Mouse (Mus musculus): ENCODE results near the gene Lix1. TPM values are rescaled to one million over a fixed set of nuclear protein-coding genes. Genes with fewer than 3 reads are reported as not detected.

Lix1 gene
- polyA plus RNA-seq, 1 experiment from 2014 or later: 3.7 TPM

DNA sequence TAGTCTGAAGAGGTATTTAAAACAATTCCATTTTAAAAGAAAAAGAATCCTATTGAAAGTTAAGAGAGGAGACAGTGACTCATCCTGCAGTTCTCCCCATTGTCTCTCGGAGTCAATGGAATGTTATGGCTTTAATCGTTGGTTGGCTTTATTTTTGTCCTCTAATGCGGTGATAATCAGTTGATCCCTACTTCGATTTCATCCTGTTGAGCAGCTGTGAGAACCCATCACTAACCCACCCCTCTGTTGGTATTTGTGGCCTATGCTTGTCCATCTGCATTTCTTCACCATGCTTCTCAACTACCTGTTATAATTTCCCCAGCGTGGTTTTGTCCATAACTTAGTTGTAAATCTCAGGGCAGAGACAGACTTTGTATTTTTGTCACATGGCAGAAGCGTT is 5.7 kb downstream of the Lix1 start:
- Histone ChIP-seq H3K4me3 (ENCODE audit: low read length) (no peak overlapping the region), H3K36me3 (ENCODE audit: control insufficient read depth, insufficient read depth) (no peaks in the 10 kb centered on the region), H3K9me3 (replicated peaks; ENCODE audit: control insufficient read depth, low read length) (no peaks in the 10 kb centered on the region), H3K27me3 (ENCODE audit: control insufficient read depth, insufficient read depth, low read length) (no peaks in the 10 kb centered on the region), H3K27ac (ENCODE audit: low read length) (no peak overlapping the region), H3K4me1 (ENCODE audit: control insufficient read depth, insufficient read depth, low read length) (peaks cover 3% of the 10 kb centered on the region; the same call in 1 of the 2 replicates), H3K9ac (ENCODE audit: low read length) (no peak overlapping the region), H3K4me2 (ENCODE audit: low read depth, low read length) (no peak overlapping the region)
- no peak for ATAC-seq (replicated peaks; ENCODE audit: extremely low read depth, insufficient read depth, low FRiP score)
- WGBS: 62% methylated on average over 6 of the region's 6 CpGs

DNA sequence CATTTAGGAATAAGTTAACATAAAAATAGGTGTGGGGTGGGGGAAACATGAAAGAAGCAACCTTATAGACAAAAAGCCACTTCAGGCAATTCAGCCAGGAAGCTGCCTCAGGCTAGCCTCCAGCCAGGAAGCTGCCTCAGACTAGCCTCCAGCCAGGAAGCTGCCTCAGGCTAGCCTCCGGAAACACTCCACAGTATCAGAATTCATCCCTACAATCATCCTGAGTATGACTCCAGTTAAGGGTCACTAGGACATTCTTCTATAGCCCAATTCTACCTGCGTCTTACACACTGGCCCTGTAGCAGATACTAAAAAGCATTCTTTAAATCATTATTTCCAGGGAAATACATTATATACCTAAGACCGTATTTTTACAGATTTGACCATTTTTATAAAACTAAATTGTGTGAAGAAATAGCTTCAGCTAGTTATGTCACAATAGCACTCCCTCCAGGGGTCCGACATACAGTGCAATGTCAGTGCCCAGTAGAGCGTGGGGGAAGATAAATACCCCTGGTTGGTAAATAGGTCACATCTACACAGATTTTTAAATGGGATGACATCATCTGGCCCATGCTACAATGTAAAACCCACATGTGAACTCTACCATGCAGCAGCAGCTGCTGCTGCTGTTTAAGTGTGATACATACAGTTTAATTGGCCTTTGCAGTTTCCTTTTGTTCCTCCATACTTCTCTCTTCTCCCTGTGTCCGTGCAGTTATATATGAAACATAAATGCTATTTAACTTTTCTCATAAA is 6.4 kb downstream of the Lix1 start:
- Histone ChIP-seq H3K4me2 (ENCODE audit: low read depth, low read length) (no peak overlapping the region), H3K4me3 (ENCODE audit: low read length) (no peak overlapping the region), H3K4me1 (ENCODE audit: control insufficient read depth, insufficient read depth, low read length) (no peaks in the 10 kb centered on the region), H3K9ac (ENCODE audit: low read length) (no peak overlapping the region), H3K27me3 (ENCODE audit: control insufficient read depth, insufficient read depth, low read length) (no peaks in the 10 kb centered on the region), H3K36me3 (ENCODE audit: control insufficient read depth, insufficient read depth) (no peaks in the 10 kb centered on the region), H3K9me3 (replicated peaks; ENCODE audit: control insufficient read depth, low read length) (no peaks in the 10 kb centered on the region), H3K27ac (ENCODE audit: low read length) (no peak overlapping the region)
- 80% methylated on average over 6 of the region's 6 CpGs for WGBS
- ATAC-seq (replicated peaks; ENCODE audit: extremely low read depth, insufficient read depth, low FRiP score): no peak

DNA sequence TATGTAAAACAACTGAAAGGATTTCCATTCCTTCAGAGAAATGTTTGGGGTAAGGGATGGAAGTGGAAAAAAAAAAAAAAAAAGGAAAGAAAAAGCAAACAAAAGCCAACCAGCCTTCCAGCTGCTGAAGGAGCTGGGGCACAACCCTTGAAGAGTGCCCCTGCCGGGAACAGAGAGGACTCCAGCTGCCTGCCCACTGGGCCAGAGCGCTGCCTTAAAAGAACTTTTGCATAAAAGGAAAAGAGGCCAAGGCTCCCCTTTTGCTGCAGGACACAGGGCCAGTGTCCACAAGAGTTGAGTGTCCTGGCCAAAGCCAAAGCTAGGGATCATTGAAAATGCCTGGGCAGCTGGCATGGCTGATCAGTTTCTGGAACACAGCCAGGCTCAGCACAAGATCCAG is 7.1 kb downstream of the Lix1 start:
- no peak overlapping the region for H3K4me3 ChIP-seq (ENCODE audit: low read length)
- no peak overlapping the region for H3K4me2 ChIP-seq (ENCODE audit: low read depth, low read length)
- no peak for ATAC-seq (replicated peaks; ENCODE audit: extremely low read depth, insufficient read depth, low FRiP score)
- no peak overlapping the region for H3K9ac ChIP-seq (ENCODE audit: low read length)
- H3K27me3 ChIP-seq (ENCODE audit: control insufficient read depth, insufficient read depth, low read length): no peaks in the 10 kb centered on the region
- H3K27ac ChIP-seq (ENCODE audit: low read length): no peak overlapping the region
- WGBS: 28% methylated on average over 2 of the region's 2 CpGs
- no peaks in the 10 kb centered on the region for H3K36me3 ChIP-seq (ENCODE audit: control insufficient read depth, insufficient read depth)
- no peaks in the 10 kb centered on the region for H3K4me1 ChIP-seq (ENCODE audit: control insufficient read depth, insufficient read depth, low read length)
- no peaks in the 10 kb centered on the region for H3K9me3 ChIP-seq (replicated peaks; ENCODE audit: control insufficient read depth, low read length)

DNA sequence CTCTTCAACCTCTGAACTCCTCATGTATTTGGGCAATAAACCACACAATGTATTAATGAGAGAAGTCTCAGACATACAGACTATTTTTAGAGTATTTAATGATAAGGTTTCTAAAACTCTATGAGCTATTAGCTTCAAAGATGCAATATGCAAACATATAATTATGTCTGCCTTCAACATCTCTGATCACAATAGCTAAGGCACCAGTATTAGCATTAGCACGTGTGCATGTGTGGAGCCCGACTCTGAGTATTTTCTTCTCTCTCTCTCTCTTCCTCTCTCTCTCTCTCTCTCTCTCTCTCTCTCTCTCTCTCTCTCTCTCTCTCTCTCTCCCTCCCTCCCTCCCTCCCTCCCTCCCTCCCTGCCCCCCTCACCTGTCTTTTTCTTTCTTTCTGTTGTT is 9.0 kb downstream of the Lix1 start:
- WGBS: 63% methylated on average over 2 of the region's 2 CpGs
- Histone ChIP-seq H3K4me2 (ENCODE audit: low read depth, low read length) (no peak overlapping the region), H3K9ac (ENCODE audit: low read length) (no peak overlapping the region), H3K36me3 (ENCODE audit: control insufficient read depth, insufficient read depth) (no peaks in the 10 kb centered on the region), H3K4me3 (ENCODE audit: low read length) (no peak overlapping the region), H3K27me3 (ENCODE audit: control insufficient read depth, insufficient read depth, low read length) (no peaks in the 10 kb centered on the region), H3K9me3 (replicated peaks; ENCODE audit: control insufficient read depth, low read length) (no peaks in the 10 kb centered on the region), H3K27ac (ENCODE audit: low read length) (no peak overlapping the region), H3K4me1 (ENCODE audit: control insufficient read depth, insufficient read depth, low read length) (no peaks in the 10 kb centered on the region)
- no peak for ATAC-seq (replicated peaks; ENCODE audit: extremely low read depth, insufficient read depth, low FRiP score)

DNA sequence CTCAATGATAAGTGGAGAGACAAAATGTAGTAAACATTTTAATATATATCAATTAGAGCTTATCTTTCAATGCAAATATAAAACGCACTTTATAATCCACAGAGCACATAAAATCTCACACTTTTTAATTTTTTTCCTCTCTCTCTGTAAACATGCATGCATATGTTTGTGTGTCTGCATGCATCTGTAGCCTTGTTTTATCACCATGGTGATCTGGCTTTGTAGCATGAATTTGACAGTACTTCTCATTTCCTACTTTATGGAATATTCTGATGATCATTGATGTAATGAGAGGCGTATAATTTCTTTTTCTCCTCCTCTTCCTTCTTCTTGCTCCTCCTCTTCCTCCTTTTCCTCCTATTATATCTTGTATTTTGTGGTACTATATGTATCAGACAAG is 9.7 kb downstream of the Lix1 start:
- Histone ChIP-seq H3K36me3 (ENCODE audit: control insufficient read depth, insufficient read depth) (no peaks in the 10 kb centered on the region), H3K4me1 (ENCODE audit: control insufficient read depth, insufficient read depth, low read length) (no peaks in the 10 kb centered on the region), H3K9me3 (replicated peaks; ENCODE audit: control insufficient read depth, low read length) (no peaks in the 10 kb centered on the region), H3K27me3 (ENCODE audit: control insufficient read depth, insufficient read depth, low read length) (no peaks in the 10 kb centered on the region), H3K9ac (ENCODE audit: low read length) (no peak overlapping the region), H3K4me2 (ENCODE audit: low read depth, low read length) (no peak overlapping the region), H3K4me3 (ENCODE audit: low read length) (no peak overlapping the region), H3K27ac (ENCODE audit: low read length) (no peak overlapping the region)
- 91% methylated on average over 2 of the region's 2 CpGs for WGBS
- no peak for ATAC-seq (replicated peaks; ENCODE audit: extremely low read depth, insufficient read depth, low FRiP score)

DNA sequence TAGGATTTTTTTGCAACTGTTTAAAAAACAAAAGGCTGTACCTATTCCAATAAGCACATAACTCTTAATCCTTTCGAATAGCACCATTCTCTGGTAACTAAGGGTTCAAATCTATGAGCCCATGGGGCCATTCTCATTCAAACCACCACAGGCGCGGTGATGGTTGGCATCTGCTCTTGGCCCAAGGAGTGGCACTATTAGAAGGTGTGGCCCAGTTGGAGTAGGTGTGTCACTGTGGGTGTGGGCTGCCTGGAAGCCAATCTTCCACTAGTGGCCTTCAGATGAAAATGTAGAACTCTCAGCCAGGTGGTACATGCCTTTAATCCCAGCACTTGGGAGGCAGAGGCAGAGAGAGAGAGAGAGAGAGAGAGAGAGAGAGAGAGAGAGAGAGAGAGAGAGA is 11.7 kb downstream of the Lix1 start:
- no peak overlapping the region for H3K4me2 ChIP-seq (ENCODE audit: low read depth, low read length)
- no peak overlapping the region for H3K4me3 ChIP-seq (ENCODE audit: low read length)
- H3K27me3 ChIP-seq (ENCODE audit: control insufficient read depth, insufficient read depth, low read length): no peaks in the 10 kb centered on the region
- no peak overlapping the region for H3K9ac ChIP-seq (ENCODE audit: low read length)
- no peaks in the 10 kb centered on the region for H3K4me1 ChIP-seq (ENCODE audit: control insufficient read depth, insufficient read depth, low read length)
- ATAC-seq (replicated peaks; ENCODE audit: extremely low read depth, insufficient read depth, low FRiP score): no peak
- H3K27ac ChIP-seq (ENCODE audit: low read length): no peak overlapping the region
- no peaks in the 10 kb centered on the region for H3K9me3 ChIP-seq (replicated peaks; ENCODE audit: control insufficient read depth, low read length)
- no peaks in the 10 kb centered on the region for H3K36me3 ChIP-seq (ENCODE audit: control insufficient read depth, insufficient read depth)
- 90% methylated on average over 3 of the region's 3 CpGs for WGBS

DNA sequence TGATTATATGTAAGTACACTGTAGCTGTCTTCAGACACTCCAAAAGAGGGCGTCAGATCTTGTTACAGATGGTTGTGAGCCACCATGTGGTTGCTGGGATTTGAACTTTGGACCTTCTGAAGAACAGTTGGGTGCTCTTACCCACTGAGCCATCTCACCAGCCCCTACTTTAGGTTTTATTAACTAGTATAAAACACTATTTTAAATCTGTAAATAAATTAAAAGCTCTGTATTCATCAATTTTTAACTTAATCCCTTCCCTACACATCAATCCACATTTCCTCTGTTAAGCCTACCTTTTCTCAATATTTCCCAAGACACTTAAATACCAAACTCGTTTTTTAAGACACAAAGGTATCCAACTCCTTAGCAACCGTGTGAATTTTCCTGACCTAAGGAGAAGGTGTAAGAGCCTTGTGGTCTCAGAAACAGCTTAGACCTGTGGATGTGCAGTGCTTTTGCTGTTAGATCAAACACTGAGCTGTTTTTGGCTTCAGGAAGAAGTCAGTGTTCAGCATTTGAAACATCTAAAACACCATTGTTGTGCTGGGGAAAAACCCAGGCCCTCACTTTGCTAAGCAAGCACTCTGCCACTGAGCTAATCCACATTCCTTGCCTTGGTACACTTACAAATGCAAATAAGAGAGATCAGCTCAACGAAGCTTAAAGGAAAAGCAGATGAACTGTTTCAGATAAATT is 22.3 kb downstream of the Lix1 start:
- Histone ChIP-seq H3K9me3 (replicated peaks; ENCODE audit: control insufficient read depth, low read length) (no peaks in the 10 kb centered on the region), H3K4me3 (ENCODE audit: low read length) (no peak overlapping the region), H3K27ac (ENCODE audit: low read length) (no peak overlapping the region), H3K27me3 (ENCODE audit: control insufficient read depth, insufficient read depth, low read length) (no peaks in the 10 kb centered on the region), H3K36me3 (ENCODE audit: control insufficient read depth, insufficient read depth) (no peaks in the 10 kb centered on the region), H3K4me1 (ENCODE audit: control insufficient read depth, insufficient read depth, low read length) (no peaks in the 10 kb centered on the region), H3K4me2 (ENCODE audit: low read depth, low read length) (no peak overlapping the region), H3K9ac (ENCODE audit: low read length) (no peak overlapping the region)
- no peak for ATAC-seq (replicated peaks; ENCODE audit: extremely low read depth, insufficient read depth, low FRiP score)
- WGBS: 51% methylated on average over 4 of the region's 4 CpGs

DNA sequence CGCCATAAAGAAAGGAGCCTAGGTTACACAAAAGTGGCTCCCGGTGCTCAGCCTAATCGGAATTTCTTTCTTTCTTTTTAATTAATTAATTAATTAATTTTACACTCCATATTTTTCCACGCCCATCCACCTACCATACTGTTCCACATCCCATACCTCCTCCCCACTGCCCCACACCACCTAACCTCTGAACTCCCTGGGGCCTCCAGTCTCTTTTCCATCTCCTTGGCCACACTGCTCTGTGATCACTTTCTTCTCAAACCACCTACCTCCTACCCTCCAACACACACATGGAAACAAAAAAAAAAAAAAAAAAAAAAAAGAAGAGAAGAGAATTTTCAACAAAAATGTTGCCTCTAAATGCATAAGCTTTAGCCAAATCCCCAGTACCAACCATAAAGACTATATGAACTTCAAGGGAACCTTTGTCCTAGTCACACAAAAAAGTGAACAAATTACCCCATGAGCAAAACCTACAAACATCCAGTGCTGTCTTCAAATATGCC is 22.9 kb downstream of the Lix1 start:
- no peak overlapping the region for H3K9ac ChIP-seq (ENCODE audit: low read length)
- 76% methylated on average over 4 of the region's 4 CpGs for WGBS
- H3K27ac ChIP-seq (ENCODE audit: low read length): no peak overlapping the region
- no peaks in the 10 kb centered on the region for H3K36me3 ChIP-seq (ENCODE audit: control insufficient read depth, insufficient read depth)
- no peaks in the 10 kb centered on the region for H3K4me1 ChIP-seq (ENCODE audit: control insufficient read depth, insufficient read depth, low read length)
- H3K4me3 ChIP-seq (ENCODE audit: low read length): no peak overlapping the region
- H3K27me3 ChIP-seq (ENCODE audit: control insufficient read depth, insufficient read depth, low read length): no peaks in the 10 kb centered on the region
- no peak overlapping the region for H3K4me2 ChIP-seq (ENCODE audit: low read depth, low read length)
- no peak for ATAC-seq (replicated peaks; ENCODE audit: extremely low read depth, insufficient read depth, low FRiP score)
- H3K9me3 ChIP-seq (replicated peaks; ENCODE audit: control insufficient read depth, low read length): no peaks in the 10 kb centered on the region

DNA sequence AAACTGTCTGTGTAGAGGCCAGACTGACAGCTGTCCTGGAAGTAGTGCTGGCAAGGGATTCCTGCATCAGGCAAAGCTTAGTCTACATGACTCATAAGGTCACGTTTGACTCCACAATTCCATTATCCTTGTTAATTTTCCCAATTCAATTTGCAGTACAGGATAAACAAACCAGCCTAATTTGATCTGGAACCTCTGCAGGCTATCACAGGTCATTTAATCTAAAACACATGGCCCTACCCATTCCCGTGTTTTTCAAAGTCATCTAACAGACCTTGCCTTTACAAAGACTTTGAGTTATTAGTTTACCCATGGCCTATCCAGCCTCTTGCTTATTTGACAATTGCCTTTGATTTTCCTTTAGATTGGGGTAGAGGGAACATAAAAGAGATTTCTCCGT is 23.4 kb downstream of the Lix1 start:
- H3K27ac ChIP-seq (ENCODE audit: low read length): no peak overlapping the region
- H3K4me2 ChIP-seq (ENCODE audit: low read depth, low read length): no peak overlapping the region
- H3K9ac ChIP-seq (ENCODE audit: low read length): no peak overlapping the region
- no peaks in the 10 kb centered on the region for H3K9me3 ChIP-seq (replicated peaks; ENCODE audit: control insufficient read depth, low read length)
- no peaks in the 10 kb centered on the region for H3K27me3 ChIP-seq (ENCODE audit: control insufficient read depth, insufficient read depth, low read length)
- no peak for ATAC-seq (replicated peaks; ENCODE audit: extremely low read depth, insufficient read depth, low FRiP score)
- no peak overlapping the region for H3K4me3 ChIP-seq (ENCODE audit: low read length)
- H3K4me1 ChIP-seq (ENCODE audit: control insufficient read depth, insufficient read depth, low read length): no peaks in the 10 kb centered on the region
- whole genome bisulfite sequencing: 58% methylated on average over 3 of the region's 3 CpGs
- no peaks in the 10 kb centered on the region for H3K36me3 ChIP-seq (ENCODE audit: control insufficient read depth, insufficient read depth)
